Mouse (Mus musculus) skeletal muscle tissue, postnatal 0 days (tissue): ENCODE data around the gene 2310002L09Rik. TPM values are rescaled to one million over a fixed set of nuclear protein-coding genes. Genes with fewer than 3 reads are reported as not detected.

Experiments used
- polyA plus RNA-seq: library from polyadenylated mRNA; unstranded; fragments of >200 nt; fragmentation: Nextera tagmentation; extraction: Ambion mirVana; gene quantifications from 2 replicates; pipeline ENCODE4 v1.2.1, GENCODE M21; 2015

The 2310002L09Rik gene
- 86.8 and 114 TPM in 2 replicates for polyA plus RNA-seq

GRCm38 (mm10) chr4:73950375-73950896 is at the start of gene 2310002L09Rik:
TSS of gene 2310002L09Rik (minus strand) at chr4:73950846.

DNA sequence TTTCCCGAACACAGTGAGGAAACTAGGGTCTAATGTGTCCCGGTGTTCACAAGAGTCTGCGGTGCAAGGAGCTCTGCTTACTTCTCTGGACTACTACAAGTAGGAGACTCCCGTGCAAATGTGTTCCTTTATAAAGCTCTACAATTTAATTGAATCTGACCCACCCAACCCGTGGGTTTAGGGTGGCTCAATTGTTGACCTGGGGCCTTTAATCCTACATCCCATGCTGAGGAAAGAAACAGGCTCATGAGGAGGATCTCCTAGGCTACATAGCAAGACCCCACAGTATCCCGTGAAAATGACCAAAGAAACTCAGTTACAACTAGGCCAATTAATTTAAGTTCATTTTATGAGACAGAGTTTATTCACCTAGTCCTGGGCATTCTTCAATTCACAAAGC is 30.0 kb downstream of the 2310002L09Rik start, which contains the start of gene Gm11756:
Gm11756 (minus strand) TSS at position 101 of the 400 bp plus-strand sequence.

GRCm38 (mm10) chr4:73905853-73906252 is 44.8 kb downstream of the 2310002L09Rik start, which contains the start of gene Gm13871:
TSS of gene Gm13871 (minus strand) at chr4:73905953.

DNA sequence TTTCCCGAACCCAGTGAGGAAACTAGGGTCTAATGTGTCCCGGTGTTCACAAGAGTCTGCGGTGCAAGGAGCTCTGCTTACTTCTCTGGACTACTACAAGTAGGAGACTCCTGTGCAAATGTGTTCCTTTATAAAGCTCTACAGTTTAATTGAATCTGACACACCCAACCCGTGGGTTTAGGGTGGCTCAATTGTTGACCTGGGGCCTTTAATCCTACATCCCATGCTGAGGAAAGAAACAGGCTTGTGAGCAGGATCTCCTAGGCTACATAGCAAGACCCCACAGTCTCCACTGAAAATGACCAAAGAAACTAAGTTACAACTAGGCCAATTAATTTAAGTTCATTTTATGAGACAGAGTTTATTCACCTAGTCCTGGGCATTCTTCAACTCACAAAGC is 59.6 kb downstream of the 2310002L09Rik start, which contains the start of gene Gm11757:
Gm11757 (minus strand) TSS at position 101 of the 400 bp plus-strand sequence.

Other genes starting within 250 kb of the 2310002L09Rik start
- gene Rasef, start 159.9 kb downstream of the 2310002L09Rik start, polyA plus RNA-seq: 0.22 and 0.45 TPM in 2 replicates
- not detected in 2 replicates for gene Gm11758, start 74.6 kb downstream of the 2310002L09Rik start, polyA plus RNA-seq
- gene Gm11757, start 59.7 kb downstream of the 2310002L09Rik start, polyA plus RNA-seq: not detected in 2 replicates
- not detected in 2 replicates for gene Gm13871, start 44.9 kb downstream of the 2310002L09Rik start, polyA plus RNA-seq
- gene Gm11756, start 30.1 kb downstream of the 2310002L09Rik start, polyA plus RNA-seq: 0.10 and 0.18 TPM in 2 replicates
- gene Frmd3, start 62.6 kb upstream of the 2310002L09Rik start, polyA plus RNA-seq: 3.2 and 3.8 TPM in 2 replicates